Mouse (Mus musculus): ENCODE results near the gene Egfl8. TPM values are rescaled to one million over a fixed set of nuclear protein-coding genes. Genes with fewer than 3 reads are reported as not detected.

The Egfl8 gene
- polyA plus RNA-seq, 1 experiment from 2014 or later, result 8.8 TPM

Other genes starting within 250 kb of the Egfl8 start
- not detected in 2 replicates for gene Btnl1, start 238.8 kb downstream of the Egfl8 start, polyA plus RNA-seq (2014; fragmentation: Nextera tagmentation; extraction: Ambion mirVana)
- 4.2 and 5.6 TPM in 2 replicates for gene BC051142, start 217.2 kb downstream of the Egfl8 start, polyA plus RNA-seq (2014; fragmentation: Nextera tagmentation; extraction: Ambion mirVana)
- gene Btnl4, start 138.7 kb downstream of the Egfl8 start, polyA plus RNA-seq (2014; fragmentation: Nextera tagmentation; extraction: Ambion mirVana), result not detected in 2 replicates
- not detected in 2 replicates for gene Btnl6, start 98.6 kb downstream of the Egfl8 start, polyA plus RNA-seq (2014; fragmentation: Nextera tagmentation; extraction: Ambion mirVana)
- gene Notch4, start 51.7 kb downstream of the Egfl8 start, polyA plus RNA-seq (2014; fragmentation: Nextera tagmentation; extraction: Ambion mirVana), result 11.1 and 12.1 TPM in 2 replicates
- gene Gpsm3, start 26.2 kb downstream of the Egfl8 start, polyA plus RNA-seq (2014; fragmentation: Nextera tagmentation; extraction: Ambion mirVana), result 4.2 and 4.7 TPM in 2 replicates
- gene Pbx2, start 24.7 kb downstream of the Egfl8 start, polyA plus RNA-seq (2014; fragmentation: Nextera tagmentation; extraction: Ambion mirVana), result 7.1 and 10.5 TPM in 2 replicates
- 1.1 and 1.4 TPM in 2 replicates for gene Ager, start 18.1 kb downstream of the Egfl8 start, polyA plus RNA-seq (2014; fragmentation: Nextera tagmentation; extraction: Ambion mirVana)
- gene Rnf5, start 12.3 kb downstream of the Egfl8 start, polyA plus RNA-seq (2014; fragmentation: Nextera tagmentation; extraction: Ambion mirVana), result 196 and 211 TPM in 2 replicates
- 123 and 126 TPM in 2 replicates for gene Agpat1, start 11.7 kb downstream of the Egfl8 start, polyA plus RNA-seq (2014; fragmentation: Nextera tagmentation; extraction: Ambion mirVana)
- gene Ppt2, start 12.5 kb upstream of the Egfl8 start, polyA plus RNA-seq (2014; fragmentation: Nextera tagmentation; extraction: Ambion mirVana), result 22.2 and 25.4 TPM in 2 replicates
- 7.3 and 8.6 TPM in 2 replicates for gene Prrt1, start 13.6 kb upstream of the Egfl8 start, polyA plus RNA-seq (2014; fragmentation: Nextera tagmentation; extraction: Ambion mirVana)
- 11.7 and 12.9 TPM in 2 replicates for gene Fkbpl, start 28.8 kb upstream of the Egfl8 start, polyA plus RNA-seq (2014; fragmentation: Nextera tagmentation; extraction: Ambion mirVana)
- gene Atf6b, start 31.2 kb upstream of the Egfl8 start, polyA plus RNA-seq (2014; fragmentation: Nextera tagmentation; extraction: Ambion mirVana), result 84.7 and 87.6 TPM in 2 replicates
- gene Tnxb, start 54.6 kb upstream of the Egfl8 start, polyA plus RNA-seq (2014; fragmentation: Nextera tagmentation; extraction: Ambion mirVana), result 0.24 and 0.43 TPM in 2 replicates
- gene C4b, start 127.9 kb upstream of the Egfl8 start, polyA plus RNA-seq (2014; fragmentation: Nextera tagmentation; extraction: Ambion mirVana), result 0.22 TPM in 1 of 2 replicates, not detected in the other
- gene Cyp21a1, start 188.6 kb upstream of the Egfl8 start, polyA plus RNA-seq (2014; fragmentation: Nextera tagmentation; extraction: Ambion mirVana), result not detected in 2 replicates
- 25.9 and 28.8 TPM in 2 replicates for gene Stk19, start 221.0 kb upstream of the Egfl8 start, polyA plus RNA-seq (2014; fragmentation: Nextera tagmentation; extraction: Ambion mirVana)
- 54.4 and 61.9 TPM in 2 replicates for gene Dxo, start 221.0 kb upstream of the Egfl8 start, polyA plus RNA-seq (2014; fragmentation: Nextera tagmentation; extraction: Ambion mirVana)
- 49.6 and 51.2 TPM in 2 replicates for gene Skiv2l, start 234.2 kb upstream of the Egfl8 start, polyA plus RNA-seq (2014; fragmentation: Nextera tagmentation; extraction: Ambion mirVana)
- gene Nelfe, start 234.4 kb upstream of the Egfl8 start, polyA plus RNA-seq (2014; fragmentation: Nextera tagmentation; extraction: Ambion mirVana), result 73.7 and 74.0 TPM in 2 replicates
- gene Cfb, start 246.5 kb upstream of the Egfl8 start, polyA plus RNA-seq (2014; fragmentation: Nextera tagmentation; extraction: Ambion mirVana), result 2.2 and 2.3 TPM in 2 replicates

Data from hindbrain, embryonic 14.5 days (tissue).